Mouse (Mus musculus) erythroblast, embryonic 14.5 days (primary cell): Measurements from ENCODE around the gene Bicc1. TPM values are rescaled to one million over a fixed set of nuclear protein-coding genes. Genes with fewer than 3 reads are reported as not detected.

Experiments
- H3K27me3 ChIP-seq: 2 replicates; pipeline ENCODE4 v1.6.1; 2012; ENCODE audit warnings: inconsistent platforms; ENCODE audit not compliant: control insufficient read depth
- H3K36me3 ChIP-seq: 2 replicates; pipeline ENCODE4 v1.6.1; 2012; ENCODE audit warnings: mild to moderate bottlenecking, inconsistent platforms; ENCODE audit not compliant: control insufficient read depth
- H3K4me1 ChIP-seq: 2 replicates; pipeline ENCODE4 v1.6.1; 2012; ENCODE audit warnings: inconsistent platforms; ENCODE audit not compliant: control insufficient read depth
- H3K4me3 ChIP-seq: replicated peaks from 2 replicates; pipeline ENCODE3; 2012; ENCODE audit warnings: moderate library complexity, mild to moderate bottlenecking, inconsistent platforms
- H3K9me3 ChIP-seq: 2 replicates; pipeline ENCODE4 v1.6.1; 2012; ENCODE audit warnings: low read length, inconsistent platforms, mixed read lengths; ENCODE audit not compliant: control insufficient read depth
- GATA1 ChIP-seq: IDR thresholded peaks from 2 replicates; pipeline ENCODE4 v1.6.1; 2012; ENCODE audit warnings: low read length, inconsistent platforms, mixed read lengths
- TAL1 ChIP-seq: IDR thresholded peaks from 3 replicates; pipeline ENCODE4 v1.6.1; 2012; ENCODE audit warnings: low read length, inconsistent platforms, mixed read lengths
- polyA plus RNA-seq: library from polyadenylated mRNA; stranded (reverse); fragments of >175 nt; gene quantifications from 2 replicates; pipeline ENCODE4 v1.2.3, GENCODE M21; 2012

The Bicc1 gene
- polyA plus RNA-seq, 1 experiment: not detected

- no peak for TF ChIP-seq TAL1
- TF ChIP-seq GATA1: no peak
- H3K4me1 ChIP-seq: no peaks in the 10 kb centered on the region
- H3K27me3 ChIP-seq: no peaks in the 10 kb centered on the region
- H3K36me3 ChIP-seq: no peaks in the 10 kb centered on the region
- H3K9me3 ChIP-seq: peaks cover 11% of the 10 kb centered on the region; the same call in 1 of the 2 replicates
- no peak overlapping the region for H3K4me3 ChIP-seq
These were observed 25.6 kb upstream of the Bicc1 start for GRCm38 (mm10) chr10:71185059-71185458.

- no peak overlapping the region for H3K4me3 ChIP-seq
- H3K36me3 ChIP-seq: no peaks in the 10 kb centered on the region
- TF ChIP-seq TAL1 (no peak), GATA1 (no peak)
These were observed 24.0 kb upstream of the Bicc1 start for GRCm38 (mm10) chr10:71183339-71184031.

GRCm38 (mm10) chr10:71181931-71182330, 22.4 kb upstream of the Bicc1 start:
- no peaks in the 10 kb centered on the region for H3K36me3 ChIP-seq
- TF ChIP-seq GATA1 (no peak), TAL1 (no peak)

More at GRCm38 (mm10) chr10:71183339-71184031, 24.0 kb upstream of the Bicc1 start:
- peaks cover 11% of the 10 kb centered on the region; the same call in 1 of the 2 replicates for H3K9me3 ChIP-seq
- no peaks in the 10 kb centered on the region for H3K4me1 ChIP-seq
- no peaks in the 10 kb centered on the region for H3K27me3 ChIP-seq

GRCm38 (mm10) chr10:71181091-71181490, 21.6 kb upstream of the Bicc1 start:
- peaks cover 20% of the 10 kb centered on the region for H3K9me3 ChIP-seq
- H3K4me3 ChIP-seq: no peak overlapping the region
- no peaks in the 10 kb centered on the region for H3K27me3 ChIP-seq
- TF ChIP-seq GATA1 (no peak), TAL1 (no peak)
- no peaks in the 10 kb centered on the region for H3K4me1 ChIP-seq
- H3K36me3 ChIP-seq: no peaks in the 10 kb centered on the region

More at GRCm38 (mm10) chr10:71181931-71182330, 22.4 kb upstream of the Bicc1 start:
- Histone ChIP-seq H3K4me3 (no peak overlapping the region), H3K4me1 (no peaks in the 10 kb centered on the region), H3K9me3 (peaks cover 16% of the 10 kb centered on the region), H3K27me3 (no peaks in the 10 kb centered on the region)

GRCm38 (mm10) chr10:71180057-71180456, 20.6 kb upstream of the Bicc1 start:
- Histone ChIP-seq H3K4me3 (no peak overlapping the region), H3K9me3 (peaks cover 15% of the 10 kb centered on the region), H3K4me1 (no peaks in the 10 kb centered on the region), H3K36me3 (no peaks in the 10 kb centered on the region), H3K27me3 (no peaks in the 10 kb centered on the region)
- TF ChIP-seq GATA1 (no peak), TAL1 (no peak)

- H3K27me3 ChIP-seq: no peaks in the 10 kb centered on the region
- TF ChIP-seq GATA1: no peak
- TF ChIP-seq TAL1: no peak
- H3K9me3 ChIP-seq: peaks cover 15% of the 10 kb centered on the region
- no peaks in the 10 kb centered on the region for H3K36me3 ChIP-seq
- H3K4me1 ChIP-seq: no peaks in the 10 kb centered on the region
- no peak overlapping the region for H3K4me3 ChIP-seq
These were observed 17.7 kb upstream of the Bicc1 start for GRCm38 (mm10) chr10:71177201-71177600.

GRCm38 (mm10) chr10:71176341-71176740, 16.8 kb upstream of the Bicc1 start:
- Histone ChIP-seq H3K4me3 (no peak overlapping the region), H3K9me3 (peaks cover 15% of the 10 kb centered on the region), H3K4me1 (no peaks in the 10 kb centered on the region), H3K36me3 (no peaks in the 10 kb centered on the region), H3K27me3 (no peaks in the 10 kb centered on the region)
- TF ChIP-seq TAL1: no peak

- Histone ChIP-seq H3K4me1 (no peaks in the 10 kb centered on the region), H3K36me3 (no peaks in the 10 kb centered on the region), H3K27me3 (no peaks in the 10 kb centered on the region), H3K9me3 (peaks cover 13% of the 10 kb centered on the region), H3K4me3 (no peak overlapping the region)
- TF ChIP-seq GATA1: no peak
- TF ChIP-seq TAL1: no peak
These were observed 15.8 kb upstream of the Bicc1 start for GRCm38 (mm10) chr10:71175280-71175679.

GRCm38 (mm10) chr10:71171414-71171813, 11.9 kb upstream of the Bicc1 start:
- Histone ChIP-seq H3K27me3 (no peaks in the 10 kb centered on the region), H3K4me1 (no peaks in the 10 kb centered on the region), H3K9me3 (peaks cover 10% of the 10 kb centered on the region; the same call in 1 of the 2 replicates), H3K4me3 (no peak overlapping the region), H3K36me3 (no peaks in the 10 kb centered on the region)
- TF ChIP-seq TAL1: no peak
- no peak for TF ChIP-seq GATA1

GRCm38 (mm10) chr10:71170771-71171170, 11.3 kb upstream of the Bicc1 start:
- TF ChIP-seq GATA1: no peak
- TF ChIP-seq TAL1: no peak
- Histone ChIP-seq H3K4me1 (no peaks in the 10 kb centered on the region), H3K9me3 (peaks cover 6% of the 10 kb centered on the region; the same call in 1 of the 2 replicates), H3K27me3 (no peaks in the 10 kb centered on the region), H3K4me3 (no peak overlapping the region), H3K36me3 (no peaks in the 10 kb centered on the region)
